Mouse (Mus musculus) intestine, embryonic 16.5 days (tissue): ENCODE data around the gene Evi5. TPM values are rescaled to one million over a fixed set of nuclear protein-coding genes. Genes with fewer than 3 reads are reported as not detected.
A peak's percentile ranks its signal among the peaks of the same experiment; 100 is the strongest.

Experiments used
- ATAC-seq: fragments of 200-750 bp; cut with Nextera tagmentation; 2 replicates; pipeline ENCODE4 v1.8.0; 2017; ENCODE audit warnings: moderate TSS enrichment, moderate library complexity
- H3K27ac ChIP-seq: fragments of 300-500 bp; sonication (generic); 2 replicates; pipeline ENCODE4 v1.5.1; 2014; ENCODE audit warnings: mild to moderate bottlenecking, low read length
- H3K27me3 ChIP-seq: fragments of 300-500 bp; sonication (generic); replicated peaks from 2 replicates; pipeline ENCODE4 v1.6.1; 2014; ENCODE audit warnings: low read length, control low read depth, mixed read lengths; ENCODE audit not compliant: control insufficient read depth, insufficient read depth
- H3K36me3 ChIP-seq: fragments of 300-500 bp; sonication (generic); 2 replicates; pipeline ENCODE4 v1.6.1; 2014; ENCODE audit warnings: low read length, control low read depth; ENCODE audit not compliant: control insufficient read depth, insufficient read depth
- H3K4me1 ChIP-seq: fragments of 300-500 bp; sonication (generic); 2 replicates; pipeline ENCODE4 v1.6.1; 2014; ENCODE audit warnings: low read length, control low read depth, mixed read lengths; ENCODE audit not compliant: control insufficient read depth, insufficient read depth
- H3K4me2 ChIP-seq: fragments of 300-500 bp; sonication (generic); 2 replicates; pipeline ENCODE4 v1.6.1; 2014; ENCODE audit warnings: low read depth, low read length, control low read depth
- H3K4me3 ChIP-seq: fragments of 300-500 bp; sonication (generic); 2 replicates; pipeline ENCODE4 v1.5.1; 2014; ENCODE audit warnings: mild to moderate bottlenecking, low read length
- H3K9ac ChIP-seq: fragments of 300-500 bp; sonication (generic); 2 replicates; pipeline ENCODE4 v1.6.1; 2014; ENCODE audit warnings: low read depth, low read length
- H3K9me3 ChIP-seq: fragments of 300-500 bp; sonication (generic); 2 replicates; pipeline ENCODE4 v1.6.1; 2016; ENCODE audit warnings: low read length, control low read depth; ENCODE audit not compliant: control insufficient read depth
- WGBS: fragments of 180-500 bp; shearing (Covaris S2); extraction: QIAGEN DNeasy Blood & Tissue Kit; methylation state at CpG from one replicate; pipeline ENCODE4 v1.1.7; 2014; 5-methylcytosine and 5-hydroxymethylcytosine counted together
- polyA plus RNA-seq: library from polyadenylated mRNA; unstranded; fragments of >200 nt; fragmentation: Nextera tagmentation; extraction: Ambion mirVana; gene quantifications from 2 replicates; pipeline ENCODE4 v1.2.1, GENCODE M21; 2015

The Evi5 gene
- polyA plus RNA-seq, 1 experiment from 2014 or later = 53.4 TPM

DNA sequence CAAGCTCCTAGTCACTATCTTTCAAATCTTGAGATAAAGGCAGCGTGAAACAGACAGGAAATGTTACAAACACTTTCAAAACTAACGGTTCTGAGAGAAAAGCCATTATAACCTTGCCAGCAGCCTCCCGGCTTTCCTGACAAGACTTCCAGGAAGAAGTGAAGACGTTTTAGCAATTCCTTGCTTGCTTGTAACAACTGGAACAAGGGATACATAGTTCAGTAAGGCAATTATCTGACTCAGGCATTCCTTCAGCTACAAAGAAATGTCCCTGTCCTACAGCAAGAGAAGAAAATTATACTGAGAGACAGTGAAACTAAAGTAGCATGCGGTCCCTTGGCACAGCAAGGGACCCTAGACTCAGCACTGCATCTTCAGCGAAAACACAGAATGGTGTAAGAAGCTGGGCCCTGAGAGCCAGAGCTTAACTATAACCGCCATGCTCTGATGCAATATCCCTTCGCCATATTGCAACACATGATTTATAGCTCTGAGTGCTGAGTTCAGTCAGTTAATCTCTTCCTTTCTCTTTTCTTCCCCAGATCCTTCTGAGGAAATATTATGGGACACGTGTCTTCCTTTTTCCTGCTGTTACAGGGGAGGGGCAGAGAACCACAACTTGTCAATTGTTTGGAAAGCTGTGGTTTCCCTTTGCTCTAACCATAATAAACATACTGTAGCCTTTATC, 125.5 kb downstream of the Evi5 start:
- H3K4me1 ChIP-seq = no peaks in the 10 kb centered on the region
- no peaks in the 10 kb centered on the region for H3K27me3 ChIP-seq
- H3K9ac ChIP-seq = no peak overlapping the region
- peak; percentile 84 for ATAC-seq
- no peaks in the 10 kb centered on the region for H3K9me3 ChIP-seq
- H3K36me3 ChIP-seq = no peaks in the 10 kb centered on the region
- no peak overlapping the region for H3K4me3 ChIP-seq
- H3K27ac ChIP-seq = peak overlapping the region; percentile 64; the same call in 1 of the 2 replicates
- H3K4me2 ChIP-seq = no peak overlapping the region
- 50% methylated on average over 9 of the region's 9 CpGs for WGBS

DNA sequence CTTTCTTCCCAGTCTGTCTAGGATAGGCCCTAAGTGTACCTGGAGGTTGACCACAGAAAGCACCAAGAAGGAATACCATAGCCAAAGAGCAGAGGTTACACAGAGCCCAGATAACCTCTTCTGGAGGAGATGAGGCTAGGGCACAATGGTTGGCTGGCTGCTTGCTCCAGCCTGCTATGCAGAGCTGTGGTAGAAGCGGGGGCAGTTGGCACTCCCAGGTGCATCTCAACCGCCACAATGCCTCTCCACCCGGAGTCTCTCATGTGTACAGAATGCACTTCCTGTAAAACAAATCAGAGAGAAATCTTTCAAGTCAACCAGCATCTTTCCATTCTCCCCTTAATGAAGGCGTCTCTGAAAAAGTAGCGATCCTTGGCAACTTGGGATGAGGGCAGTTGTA, 135.9 kb downstream of the Evi5 start:
- WGBS = 95% methylated on average over 5 of the region's 5 CpGs
- H3K4me1 ChIP-seq = no peaks in the 10 kb centered on the region
- H3K4me3 ChIP-seq = no peak overlapping the region
- H3K27ac ChIP-seq = no peak overlapping the region
- no peak overlapping the region for H3K9ac ChIP-seq
- H3K4me2 ChIP-seq = no peak overlapping the region
- ATAC-seq = no peak
- H3K9me3 ChIP-seq = peaks cover 6% of the 10 kb centered on the region; the same call in 1 of the 2 replicates
- no peaks in the 10 kb centered on the region for H3K27me3 ChIP-seq
- H3K36me3 ChIP-seq = no peaks in the 10 kb centered on the region

DNA sequence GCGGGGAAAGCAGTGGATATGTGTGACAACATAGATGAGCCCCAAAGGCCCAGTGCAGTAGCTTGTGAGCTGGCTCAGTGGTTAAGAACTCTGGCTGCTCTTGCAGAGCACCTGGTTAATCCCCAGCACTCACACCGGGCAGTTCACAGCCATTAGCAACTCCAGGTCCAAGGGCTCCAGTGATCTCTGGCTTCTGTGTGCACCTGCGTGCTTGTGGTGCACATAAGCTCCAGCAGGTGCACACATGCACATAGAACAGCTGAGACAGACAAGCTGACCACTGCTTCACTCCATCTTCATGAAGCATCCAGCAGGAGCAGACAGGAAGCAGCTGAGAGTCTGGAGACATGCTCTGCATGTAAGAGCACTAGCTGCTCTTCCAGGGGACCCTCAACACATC, 136.6 kb downstream of the Evi5 start:
- WGBS = 77% methylated on average over 3 of the region's 3 CpGs
- no peak overlapping the region for H3K4me3 ChIP-seq
- H3K36me3 ChIP-seq = no peaks in the 10 kb centered on the region
- ATAC-seq = no peak
- no peaks in the 10 kb centered on the region for H3K27me3 ChIP-seq
- no peak overlapping the region for H3K27ac ChIP-seq
- no peak overlapping the region for H3K9ac ChIP-seq
- H3K4me1 ChIP-seq = no peaks in the 10 kb centered on the region
- peaks cover 6% of the 10 kb centered on the region; the same call in 1 of the 2 replicates for H3K9me3 ChIP-seq
- no peak overlapping the region for H3K4me2 ChIP-seq

DNA sequence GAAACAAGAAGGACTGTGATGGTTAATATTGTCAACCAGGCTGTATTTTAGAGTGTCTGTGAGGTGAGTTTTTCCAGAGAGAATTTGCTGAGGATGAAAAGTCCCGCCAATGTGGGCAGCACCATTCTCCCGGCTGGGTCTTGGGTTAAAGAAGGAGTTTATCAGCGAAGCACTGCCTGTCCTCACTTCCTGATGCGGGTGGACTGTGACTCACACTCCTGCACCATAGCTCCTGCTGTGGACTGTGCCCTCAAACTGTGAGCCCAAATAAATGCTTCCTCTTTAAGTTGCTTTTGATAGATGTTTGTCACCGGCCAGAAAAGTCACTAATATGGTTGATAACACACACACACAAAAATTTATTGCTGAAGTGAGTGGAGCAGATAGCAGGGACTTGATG, 138.7 kb downstream of the Evi5 start:
- H3K27me3 ChIP-seq = no peaks in the 10 kb centered on the region
- no peak overlapping the region for H3K9ac ChIP-seq
- H3K4me1 ChIP-seq = no peaks in the 10 kb centered on the region
- H3K9me3 ChIP-seq = peaks cover 6% of the 10 kb centered on the region; the same call in 1 of the 2 replicates
- H3K27ac ChIP-seq = no peak overlapping the region
- no peak for ATAC-seq
- no peak overlapping the region for H3K4me3 ChIP-seq
- WGBS = 83% methylated on average over 5 of the region's 5 CpGs
- no peaks in the 10 kb centered on the region for H3K36me3 ChIP-seq
- H3K4me2 ChIP-seq = no peak overlapping the region

DNA sequence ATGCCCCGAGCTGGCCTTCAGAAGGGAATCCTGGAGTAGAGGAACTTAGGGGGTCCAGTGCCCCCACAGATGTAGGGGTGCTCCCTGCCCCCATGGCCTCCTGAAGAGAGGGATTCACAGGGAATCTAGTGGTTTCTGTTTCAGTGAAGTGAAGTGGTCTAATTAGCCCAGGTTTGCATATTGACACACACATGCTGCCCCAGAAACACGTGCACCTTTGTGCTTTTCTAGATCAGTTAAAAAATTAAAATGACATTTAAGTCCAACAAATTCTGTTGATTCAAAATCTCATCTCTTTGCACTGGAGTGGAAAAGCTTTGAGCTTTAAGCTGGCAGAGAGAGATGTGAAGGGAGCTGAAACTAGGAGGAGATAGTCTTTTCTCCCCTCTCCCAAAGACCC, 143.1 kb downstream of the Evi5 start:
- Histone ChIP-seq H3K9me3 (no peaks in the 10 kb centered on the region), H3K27me3 (peaks cover 19% of the 10 kb centered on the region), H3K9ac (no peak overlapping the region), H3K4me3 (no peak overlapping the region), H3K4me2 (no peak overlapping the region), H3K4me1 (peaks cover under 1% of the 10 kb centered on the region; the same call in 1 of the 2 replicates), H3K36me3 (no peaks in the 10 kb centered on the region), H3K27ac (no peak overlapping the region)
- WGBS = 35% methylated on average over 2 of the region's 2 CpGs
- ATAC-seq = no peak

DNA sequence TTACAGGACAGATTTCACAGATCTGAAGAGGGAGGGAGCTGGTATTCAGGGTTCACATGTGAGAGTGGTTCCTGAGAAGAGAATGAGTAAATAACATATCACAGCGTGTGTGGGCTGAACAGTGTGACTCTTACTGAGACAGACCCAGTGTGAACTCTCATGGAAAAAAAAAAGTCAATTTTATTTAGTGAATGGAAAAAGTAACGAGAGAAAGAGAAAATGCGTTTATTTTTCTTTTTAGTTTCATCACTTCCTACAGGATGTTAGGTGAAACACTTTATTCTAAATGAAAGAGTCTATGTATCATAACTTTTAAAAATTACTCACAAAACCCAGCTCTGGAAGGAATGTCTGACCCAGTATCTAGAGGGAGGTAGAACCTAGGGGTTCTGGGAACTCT, 143.5 kb downstream of the Evi5 start:
- no peak for ATAC-seq
- Histone ChIP-seq H3K27me3 (peaks cover 23% of the 10 kb centered on the region), H3K9ac (no peak overlapping the region), H3K4me1 (peaks cover 5% of the 10 kb centered on the region), H3K9me3 (no peaks in the 10 kb centered on the region), H3K27ac (no peak overlapping the region), H3K4me2 (no peak overlapping the region), H3K4me3 (no peak overlapping the region), H3K36me3 (no peaks in the 10 kb centered on the region)
- WGBS = 52% methylated on average over 3 of the region's 3 CpGs

DNA sequence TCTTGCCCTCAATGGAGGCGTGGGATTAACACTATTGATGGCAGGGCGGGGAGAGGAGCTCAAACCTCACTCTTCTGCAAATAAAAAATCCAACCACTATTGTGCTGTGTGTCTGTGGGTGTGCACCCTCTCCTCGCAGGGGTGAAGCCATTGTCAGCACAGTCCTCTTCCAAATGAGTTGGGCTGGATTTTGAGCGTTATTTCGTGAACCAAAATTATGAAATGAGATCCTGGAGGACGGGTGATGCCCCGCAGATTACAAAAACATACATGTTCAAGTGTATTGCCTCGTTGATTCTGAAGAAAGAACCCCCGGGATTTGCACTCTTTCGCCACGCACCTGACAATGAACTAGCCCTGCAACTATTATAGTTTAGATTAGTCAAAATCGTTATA, 147.9 kb downstream of the Evi5 start:
- Histone ChIP-seq H3K9ac (no peak overlapping the region), H3K27ac (no peak overlapping the region), H3K9me3 (no peaks in the 10 kb centered on the region), H3K4me1 (peaks cover 38% of the 10 kb centered on the region), H3K4me3 (peak overlapping the region; percentile 43), H3K36me3 (no peaks in the 10 kb centered on the region), H3K27me3 (peaks cover 60% of the 10 kb centered on the region), H3K4me2 (peak overlapping the region; percentile 59)
- WGBS = 25% methylated on average over 12 of the region's 12 CpGs
- ATAC-seq = no peak

DNA sequence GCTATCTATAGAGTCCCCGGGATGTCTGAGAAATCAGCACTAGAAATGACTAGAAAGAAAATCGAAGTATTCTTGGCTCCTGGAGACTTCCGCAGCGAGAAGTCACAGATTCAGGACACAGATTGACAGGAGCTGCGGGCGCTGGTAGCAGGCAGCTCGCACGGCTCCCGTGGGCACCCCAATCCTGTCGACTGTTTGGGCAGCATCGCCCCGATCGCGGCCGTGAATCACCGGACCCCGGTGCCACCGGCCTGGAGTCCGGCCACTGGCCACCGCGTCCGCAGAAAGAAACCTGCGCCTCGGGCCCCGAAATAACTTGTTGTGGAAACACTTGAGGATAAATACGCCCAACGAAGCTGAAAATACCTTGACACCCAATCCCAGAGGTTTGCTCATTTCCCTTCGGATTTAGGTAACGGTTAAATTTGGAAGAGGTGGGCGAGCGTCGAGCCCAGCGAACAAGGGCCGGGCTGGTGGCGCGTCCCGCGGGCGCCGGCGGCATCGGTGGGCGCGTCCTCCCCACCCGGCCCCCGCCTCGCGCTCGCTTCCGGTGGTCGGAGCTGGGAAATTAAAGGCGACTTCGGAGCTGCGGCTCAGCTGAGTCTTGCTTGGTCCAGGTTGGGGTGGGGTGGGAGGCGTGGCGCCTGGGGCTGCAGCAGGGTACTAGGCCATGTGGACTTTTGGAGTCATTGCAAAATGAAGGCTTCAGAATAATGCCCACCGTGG, 148.5 kb downstream of the Evi5 start:
- WGBS = under 1% methylated on average over 57 of the region's 57 CpGs
- Histone ChIP-seq H3K27ac (no peak overlapping the region), H3K4me3 (peak overlapping the region; percentile 43), H3K36me3 (no peaks in the 10 kb centered on the region), H3K9me3 (no peaks in the 10 kb centered on the region), H3K27me3 (peaks cover 65% of the 10 kb centered on the region), H3K9ac (no peak overlapping the region), H3K4me2 (peak overlapping the region; percentile 59), H3K4me1 (peaks cover 44% of the 10 kb centered on the region)
- ATAC-seq = no peak

DNA sequence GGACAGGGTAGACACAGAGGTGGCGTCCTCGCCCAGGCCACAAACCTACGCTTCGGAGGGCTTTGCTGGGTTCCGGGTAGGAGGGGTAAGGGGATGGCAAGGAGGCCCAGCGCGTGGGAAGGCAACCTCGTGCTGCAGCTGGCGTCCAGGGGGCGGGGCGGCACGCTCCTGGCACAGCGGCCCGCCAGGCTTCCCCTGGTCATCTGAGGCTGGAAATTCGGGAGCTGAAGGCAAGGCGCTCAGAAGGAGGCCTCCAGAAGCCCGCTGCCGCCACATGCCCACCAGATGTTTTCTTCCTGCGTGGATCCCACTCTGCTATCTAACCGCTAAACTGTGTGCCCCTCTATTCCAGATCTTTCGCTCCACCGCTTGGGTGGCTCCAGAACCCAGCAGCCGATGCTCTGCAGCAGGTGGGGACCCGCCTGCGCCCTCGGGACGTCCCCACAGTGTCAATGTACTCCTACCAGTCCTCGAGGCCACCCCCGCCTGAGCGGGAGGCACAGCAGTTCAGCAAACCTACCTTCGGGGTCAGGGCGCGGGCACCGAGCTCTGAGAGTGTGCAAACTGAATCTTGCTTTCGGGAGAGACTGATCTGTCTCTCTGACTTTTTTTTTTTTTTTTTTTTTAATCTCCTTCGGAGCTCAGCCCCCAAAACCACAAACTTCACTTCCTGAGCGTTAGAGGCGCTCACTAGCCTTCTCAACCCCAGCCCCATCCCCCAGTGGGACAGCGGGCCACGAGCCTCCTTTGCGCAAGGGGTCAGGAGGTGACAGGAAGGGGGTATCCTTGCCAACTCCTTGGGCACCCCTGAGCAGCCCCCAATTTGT, 149.3 kb downstream of the Evi5 start, which contains the start of gene Gfi1:
Gene Gfi1, minus strand, starts transcription at position 602 of the 827 bp plus-strand sequence.
- no peaks in the 10 kb centered on the region for H3K36me3 ChIP-seq
- under 1% methylated on average over 41 of the region's 41 CpGs for WGBS
- peaks cover 73% of the 10 kb centered on the region for H3K27me3 ChIP-seq
- H3K9me3 ChIP-seq = no peaks in the 10 kb centered on the region
- H3K9ac ChIP-seq = peak within 1 kb of the TSS; percentile 27; the same call in 1 of the 2 replicates
- H3K4me1 ChIP-seq = peaks cover 52% of the 10 kb centered on the region
- no peak within 1 kb of the TSS for H3K27ac ChIP-seq
- peak within 1 kb of the TSS; percentile 59 for H3K4me2 ChIP-seq
- peak within 1 kb of the TSS; percentile 43 for H3K4me3 ChIP-seq
- peak; percentile 36 for ATAC-seq
